Mouse (Mus musculus): ENCODE data around the gene Rev1. TPM values are rescaled to one million over a fixed set of nuclear protein-coding genes. Genes with fewer than 3 reads are reported as not detected.

Gene Rev1
- total RNA-seq, 2 experiments from 2014 or later: 14.9 to 17.1 TPM

Other genes with a start within 250 kb of the Rev1 start
- gene Mitd1, start 239.4 kb downstream of the Rev1 start, total RNA-seq (2021): 1 to 10 TPM; 3.4 to 4.9 TPM
- gene Mrpl30, start 239.3 kb downstream of the Rev1 start, total RNA-seq (2021): 100 to 1,000 TPM; 396 to 431 TPM
- not detected for gene Lyg2, start 213.3 kb downstream of the Rev1 start, total RNA-seq (2021)
- gene Lyg1, start 172.0 kb downstream of the Rev1 start, total RNA-seq (2021): not detected
- gene Txndc9, start 131.9 kb downstream of the Rev1 start, total RNA-seq (2021): 10 to 100 TPM; 46.8 to 54.5 TPM
- 10 to 100 TPM; 46.6 to 47.1 TPM for gene Eif5b, start 131.8 kb downstream of the Rev1 start, total RNA-seq (2021)

All from heart, postnatal 36 days (tissue).